Mouse (Mus musculus): ENCODE data around the gene Efcab12.

- TF ChIP-seq BHLHE40 (IDR thresholded peaks at IDR 0.05; ENCODE audit: borderline replicate concordance, low read depth, low read length), result no peak
- TF ChIP-seq MAX (IDR thresholded peaks at IDR 0.05; ENCODE audit: low read length), result no peak
- TF ChIP-seq GATA1 (IDR thresholded peaks at IDR 0.05; ENCODE audit: low read depth, low read length), result no peak
- TF ChIP-seq ZKSCAN1 (IDR thresholded peaks at IDR 0.05; ENCODE audit: low read depth, low read length), result no peak
- no peak for TF ChIP-seq CTCF (IDR thresholded peaks at IDR 0.05 in 2 of 3, conservative IDR thresholded peaks at IDR 0.05 in 1 of 3; ENCODE audit: control insufficient read depth in 1 of 3, insufficient read depth in 1 of 3, low read depth in 2 of 3, low read length in 3 of 3, poor library complexity in 1 of 3, severe bottlenecking in 1 of 3)
- TF ChIP-seq EP300 (IDR thresholded peaks at IDR 0.05; ENCODE audit: low read depth in 1 of 2, low read length in 2 of 2), result no peak
- TF ChIP-seq POLR2A (IDR thresholded peaks at IDR 0.05; ENCODE audit: control insufficient read depth in 1 of 2, insufficient read depth in 1 of 2, low read depth in 1 of 2, low read length in 2 of 2, poor library complexity in 1 of 2), result no peak
- no peak for TF ChIP-seq MXI1 (IDR thresholded peaks at IDR 0.05; ENCODE audit: low read depth, low read length)
- TF ChIP-seq KAT2A (conservative IDR thresholded peaks at IDR 0.05; ENCODE audit: low read depth, low read length), result no peak
- no peak for TF ChIP-seq TAL1 (IDR thresholded peaks at IDR 0.05; ENCODE audit: low read length)
- TF ChIP-seq E2F4 (IDR thresholded peaks at IDR 0.05; ENCODE audit: borderline replicate concordance, low read depth, low read length), result no peak
Measured at GRCm38 (mm10) chr6:115833861-115834260, 4.4 kb downstream of the Efcab12 start.

All from MEL (cell line).